Mouse (Mus musculus): ENCODE results near the gene Zdhhc6.

The Zdhhc6 gene

DNA sequence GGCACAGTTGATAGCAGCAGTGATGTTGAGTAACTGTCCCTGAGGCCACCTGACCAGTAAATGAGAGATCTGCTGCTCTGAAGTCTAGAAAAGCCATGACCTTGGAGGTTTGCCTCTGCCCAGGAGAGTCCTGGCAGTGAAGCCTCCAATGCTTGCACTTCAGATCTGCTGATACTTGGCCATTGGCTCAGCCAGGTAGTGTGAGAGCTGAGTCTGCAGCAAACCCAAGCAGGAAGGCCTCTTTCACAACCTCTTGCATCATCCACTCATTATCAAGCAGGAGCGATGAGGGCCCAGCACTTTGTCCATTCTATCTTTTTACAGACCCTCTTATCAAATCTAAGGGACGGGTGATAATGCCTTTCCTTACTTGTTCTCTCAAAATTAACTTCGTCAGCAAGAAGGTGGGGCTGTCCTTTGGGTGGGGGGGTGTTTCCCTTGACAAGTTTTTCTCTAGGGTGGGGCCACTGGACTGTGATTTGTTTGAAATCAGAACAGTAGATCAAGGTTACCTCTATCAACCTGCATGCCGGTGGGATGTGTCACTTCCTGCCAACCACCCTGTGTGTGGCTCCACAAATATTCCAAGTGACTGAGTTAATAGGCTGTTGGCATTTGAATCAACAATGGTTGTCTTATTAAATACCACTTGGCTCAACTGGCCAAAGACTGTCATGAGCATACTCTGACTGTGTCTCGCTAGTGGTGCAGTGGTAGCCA, 58.0 kb downstream of the Zdhhc6 start:
- no peak for DNase-seq (ENCODE audit: low spot score in 2 of 2)

- no peak for DNase-seq (ENCODE audit: low spot score in 2 of 2)
These were observed 59.7 kb downstream of the Zdhhc6 start for GRCm38 (mm10) chr19:55256156-55256555.

DNA sequence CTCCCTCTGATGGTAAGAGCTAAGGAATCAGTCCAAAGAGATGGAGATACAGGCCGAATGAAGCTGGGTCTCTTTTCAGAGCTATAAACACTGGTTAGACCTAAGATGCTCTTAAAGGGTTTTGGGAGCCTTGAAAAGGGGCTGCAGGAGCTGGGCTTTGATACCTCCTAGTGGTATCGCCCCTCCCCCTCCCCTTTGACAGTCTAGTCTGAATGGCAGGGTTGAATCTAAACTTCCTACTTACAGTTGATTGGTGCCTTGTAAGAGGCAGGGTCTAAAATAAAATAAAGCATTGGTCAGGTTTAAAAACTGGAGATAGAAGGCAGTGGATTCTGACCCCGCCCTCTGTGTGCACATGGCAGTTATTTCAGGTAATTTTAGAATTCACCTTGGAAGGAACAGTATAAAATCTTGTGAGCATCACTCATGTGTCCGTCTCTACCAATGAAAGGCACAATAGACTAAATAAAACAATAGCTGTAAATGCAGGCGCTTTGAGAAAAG, 61.3 kb downstream of the Zdhhc6 start:
- peak in 1 of 2 experiments; percentile 55 for DNase-seq (ENCODE audit: low spot score in 2 of 2)

DNA sequence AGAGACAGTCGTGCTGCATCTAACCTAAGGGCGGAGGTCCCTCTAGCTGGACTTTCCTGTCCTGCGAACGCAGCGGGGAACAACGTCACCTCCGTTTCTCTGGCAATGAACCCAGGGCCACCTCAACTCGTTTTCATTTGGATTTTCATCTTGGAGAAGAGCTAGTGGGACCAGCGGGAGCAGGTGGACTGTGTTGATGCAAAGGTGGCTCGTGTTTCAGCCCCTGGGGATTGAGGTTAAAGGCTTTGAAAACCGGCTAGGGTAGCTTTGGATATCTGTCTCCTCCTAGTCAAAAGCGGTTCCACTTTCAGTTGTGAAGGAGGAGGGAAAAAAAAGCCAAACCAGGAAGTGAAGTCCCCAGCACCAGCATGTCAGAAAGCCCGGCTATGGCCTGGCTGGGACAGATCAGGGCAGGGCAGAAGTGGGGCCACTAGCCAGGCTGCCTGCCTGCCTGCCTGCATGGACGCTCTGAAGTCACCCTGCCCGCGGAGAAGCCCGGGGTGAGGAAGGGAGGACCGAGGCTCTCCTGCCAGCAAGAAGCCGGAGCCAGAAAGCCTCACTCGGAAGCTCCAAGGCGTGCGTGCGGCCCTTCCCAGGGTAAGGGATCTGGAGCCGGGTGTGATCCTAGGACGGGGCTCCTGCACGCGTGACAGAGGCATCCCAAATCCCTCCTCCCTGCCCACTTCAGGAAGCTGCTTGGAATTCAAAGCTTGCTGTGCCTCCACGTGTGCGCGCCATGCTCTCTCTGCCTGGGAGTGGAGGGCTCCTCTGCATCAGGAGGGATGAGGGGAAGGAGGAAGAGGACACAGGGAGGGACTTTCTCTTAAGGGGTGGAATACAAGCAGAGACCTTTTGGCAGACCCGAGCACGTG, 62.0 kb downstream of the Zdhhc6 start:
- DNase-seq (ENCODE audit: low spot score in 2 of 2), result peak; percentile 59 to 82

DNA sequence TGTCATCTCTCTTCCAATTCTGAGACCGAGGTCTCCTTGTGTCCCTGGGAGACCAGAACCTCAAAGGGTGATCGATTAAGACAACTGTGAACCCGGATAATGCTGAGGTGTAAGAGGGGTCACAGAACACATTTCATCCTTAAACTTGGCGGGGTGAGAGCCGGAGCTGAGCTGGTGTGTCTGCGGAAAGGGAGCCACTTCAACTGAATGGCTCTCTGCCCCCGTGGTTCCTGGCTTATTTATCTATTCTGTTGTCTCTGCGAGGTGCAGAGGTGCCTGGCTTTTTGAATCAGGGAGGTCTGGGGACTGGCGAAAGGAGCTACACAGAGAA, 62.6 kb downstream of the Zdhhc6 start:
- DNase-seq (ENCODE audit: low spot score in 2 of 2), result no peak

GRCm38 (mm10) chr19:55251383-55252124, 64.3 kb downstream of the Zdhhc6 start, which contains the start of gene Acsl5:
Gene Acsl5 (plus strand): TSS chr19:55251938.
- no peak for DNase-seq (ENCODE audit: low spot score in 2 of 2)

GRCm38 (mm10) chr19:55250451-55250850, 65.4 kb downstream of the Zdhhc6 start:
- no peak for DNase-seq (ENCODE audit: low spot score in 2 of 2)

DNA sequence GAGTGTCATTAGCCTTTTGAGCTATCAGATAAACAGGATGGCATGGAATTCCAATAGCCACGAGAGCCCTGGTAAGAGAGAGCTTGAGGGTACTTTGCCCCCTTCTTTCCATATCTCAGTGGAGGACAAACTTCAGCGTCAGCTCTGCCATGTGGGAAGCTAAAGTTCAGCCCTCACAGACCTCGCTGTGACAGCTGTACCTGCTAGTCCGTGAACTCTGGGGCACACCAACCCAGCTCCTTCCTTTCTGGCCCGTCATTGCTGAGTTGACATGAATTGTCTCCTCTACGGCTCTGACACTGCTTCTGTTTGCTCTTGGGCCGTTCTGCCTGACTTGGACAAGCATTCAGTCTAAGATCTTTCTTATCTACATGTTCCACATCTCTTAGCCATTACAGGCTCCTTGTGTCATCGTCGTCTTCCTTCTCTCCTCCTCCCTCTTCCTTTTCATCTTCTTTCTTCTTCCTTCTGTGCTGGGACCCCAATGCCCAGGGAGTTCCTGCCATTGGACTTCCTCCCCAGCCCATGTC, 67.8 kb downstream of the Zdhhc6 start:
- no peak for DNase-seq (ENCODE audit: low spot score in 2 of 2)

GRCm38 (mm10) chr19:55247563-55247962, 68.3 kb downstream of the Zdhhc6 start:
- DNase-seq (ENCODE audit: low spot score in 2 of 2), result no peak

DNA sequence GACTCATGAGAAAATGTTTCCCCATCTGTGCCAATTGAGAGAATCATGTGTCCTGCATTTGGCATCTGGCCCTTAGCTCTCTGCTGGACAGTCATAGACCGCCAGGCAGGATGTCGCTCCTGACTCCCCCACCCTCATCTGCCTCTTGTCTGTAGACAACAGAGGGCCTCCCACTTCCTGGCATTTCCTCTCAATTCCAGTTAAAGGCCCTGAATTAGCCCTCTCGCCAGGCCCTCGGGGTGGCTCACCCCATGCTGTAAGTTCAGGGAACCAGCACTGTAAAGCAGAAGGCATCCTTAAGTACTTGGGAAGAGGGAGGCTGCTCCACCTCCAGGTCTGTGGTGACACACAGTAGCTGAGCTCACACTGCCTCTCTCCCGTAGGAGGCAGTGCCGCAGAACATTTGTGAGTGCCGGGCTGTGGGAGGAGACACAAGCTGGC, 71.0 kb downstream of the Zdhhc6 start:
- no peak for DNase-seq (ENCODE audit: low spot score in 2 of 2)

- DNase-seq (ENCODE audit: low spot score in 2 of 2), result no peak
These were observed 74.6 kb downstream of the Zdhhc6 start, which contains the start of gene Gucy2g for GRCm38 (mm10) chr19:55241186-55241645. Gene Gucy2g (minus strand): TSS chr19:55241236.

DNA sequence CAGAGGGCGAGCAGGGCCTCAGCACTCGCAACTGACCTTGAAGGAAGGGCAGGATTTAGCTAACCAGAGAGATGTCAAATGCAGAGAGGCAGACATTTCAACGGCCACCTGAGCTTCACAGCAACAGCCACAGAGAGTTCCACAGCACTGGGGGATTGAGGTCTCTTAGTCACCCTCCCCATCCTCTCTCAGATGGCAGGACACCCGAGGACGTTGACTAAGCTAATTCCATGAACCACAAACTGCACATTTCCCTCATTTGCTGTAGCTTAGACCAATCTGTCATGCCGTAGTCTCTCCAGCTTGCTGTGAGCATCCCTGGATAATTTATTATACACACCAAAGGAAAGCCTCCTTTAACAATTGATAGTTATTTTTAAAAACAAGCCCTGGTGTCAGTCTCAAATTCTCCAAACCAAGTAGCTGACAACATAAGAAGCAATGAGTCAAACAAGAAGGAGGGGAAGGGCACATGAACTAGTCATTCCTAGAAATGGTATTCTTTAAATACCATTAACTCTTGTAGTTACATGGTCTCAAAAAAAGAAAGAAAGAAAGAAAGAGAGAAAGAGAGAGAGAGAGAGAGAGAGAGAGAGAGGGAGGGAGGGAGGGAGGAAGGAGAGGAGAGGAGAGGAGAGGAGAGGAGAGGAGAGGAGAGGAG, 75.9 kb downstream of the Zdhhc6 start:
- no peak for DNase-seq (ENCODE audit: low spot score in 2 of 2)

DNA sequence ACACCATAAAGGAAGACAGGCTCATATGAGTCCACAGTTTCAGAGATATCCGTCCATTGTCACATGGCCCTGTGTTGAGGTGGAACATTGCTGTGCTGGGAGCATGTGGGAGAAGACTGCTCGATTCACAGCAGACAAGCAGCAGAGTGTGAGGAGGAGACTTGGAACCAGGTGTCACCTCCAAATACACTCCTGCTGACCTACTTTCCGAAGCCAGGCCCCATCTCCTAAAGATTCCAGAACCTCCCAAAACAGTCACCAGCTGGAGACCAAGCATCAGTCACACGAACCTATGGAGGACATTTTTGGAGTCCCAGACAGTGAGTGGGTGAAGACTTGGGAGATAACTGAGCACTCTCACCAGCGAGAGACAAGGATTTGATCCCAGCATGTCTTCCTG, 79.3 kb downstream of the Zdhhc6 start:
- DNase-seq (ENCODE audit: low spot score in 2 of 2), result no peak

- no peak for DNase-seq (ENCODE audit: low spot score in 2 of 2)
These were observed 79.8 kb downstream of the Zdhhc6 start for GRCm38 (mm10) chr19:55236026-55236425.

DNA sequence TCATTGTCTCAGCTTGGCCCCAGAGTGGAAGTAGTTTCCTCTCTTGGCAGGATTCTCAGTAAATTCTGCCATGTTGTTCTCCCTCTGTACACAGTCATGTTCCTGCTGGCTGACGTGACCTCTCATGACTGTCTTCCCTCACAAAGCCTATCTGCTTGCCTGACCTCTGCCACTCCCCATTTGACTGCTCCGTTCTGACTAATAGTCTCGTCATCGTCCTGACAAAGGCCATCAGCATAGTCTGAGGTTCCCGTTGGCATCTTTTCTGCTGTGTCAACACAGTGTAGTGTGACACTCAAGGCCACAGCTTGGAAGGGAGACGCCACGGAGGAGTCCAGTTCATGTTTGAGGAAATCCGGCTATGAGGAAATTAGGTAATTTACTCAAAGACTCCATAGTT, 83.7 kb downstream of the Zdhhc6 start:
- peak in 1 of 2 experiments; percentile 22 for DNase-seq (ENCODE audit: low spot score in 2 of 2)

DNA sequence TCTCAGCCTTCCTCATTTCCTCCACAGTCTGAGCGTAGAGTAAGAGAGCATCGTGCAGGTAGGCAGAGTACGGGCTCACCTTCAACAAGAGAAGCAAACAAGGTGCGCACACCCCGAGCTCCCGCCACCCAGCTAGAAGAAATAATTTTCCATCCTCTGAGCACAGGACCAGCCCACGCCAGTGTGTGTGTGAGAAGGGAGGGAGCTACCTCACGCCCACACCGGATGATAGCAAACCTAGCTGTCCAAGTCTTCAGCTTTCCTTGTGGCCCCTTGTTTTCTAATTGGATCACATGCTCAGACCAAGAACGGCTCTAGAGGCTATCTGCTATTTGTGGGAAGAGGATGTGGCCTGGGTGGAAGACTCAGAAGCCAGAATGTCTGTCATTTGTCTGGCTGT, 84.8 kb downstream of the Zdhhc6 start:
- no peak for DNase-seq (ENCODE audit: low spot score in 2 of 2)

DNA sequence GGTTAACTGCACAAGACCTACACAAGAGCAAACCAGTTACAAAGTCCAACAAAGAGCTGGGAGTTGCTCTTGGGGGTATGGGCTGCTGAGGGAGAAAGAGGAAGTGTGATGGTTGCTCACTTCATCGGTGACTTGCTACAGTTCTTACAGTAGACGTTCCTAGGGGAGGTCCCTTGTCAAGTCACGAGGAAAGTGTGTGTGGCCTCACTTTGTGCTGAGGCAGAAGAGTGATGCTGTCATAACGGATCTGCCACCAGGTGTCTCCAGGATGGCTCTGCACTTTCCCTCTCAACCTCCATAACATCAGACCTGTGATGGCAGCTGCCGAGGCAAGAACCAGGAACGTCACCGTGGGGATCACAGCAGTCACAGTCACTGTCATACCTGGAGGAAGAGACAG, 88.7 kb downstream of the Zdhhc6 start:
- no peak for DNase-seq (ENCODE audit: low spot score in 2 of 2)

DNA sequence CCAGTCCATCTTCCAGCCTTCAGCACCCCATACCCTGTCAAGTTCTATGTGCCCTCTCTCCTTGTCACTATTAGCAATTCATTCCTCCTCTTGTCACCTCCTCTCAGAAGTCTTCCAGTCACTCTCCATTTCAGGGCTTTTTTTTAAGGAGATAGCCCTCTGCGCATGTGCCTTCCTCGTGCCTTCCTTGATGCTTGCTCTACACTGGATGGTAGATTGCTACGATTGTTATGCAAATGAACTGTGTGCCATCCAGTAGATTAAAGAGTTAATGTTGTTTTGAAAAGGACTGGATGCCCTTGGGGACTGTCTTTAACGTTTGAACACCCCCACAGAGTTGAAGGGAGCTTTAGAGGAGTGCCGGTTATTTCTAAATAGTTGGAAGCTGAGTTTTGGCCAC, 89.2 kb downstream of the Zdhhc6 start:
- DNase-seq (ENCODE audit: low spot score in 2 of 2), result no peak

- DNase-seq (ENCODE audit: low spot score in 2 of 2), result no peak
These were observed 93.6 kb downstream of the Zdhhc6 start for GRCm38 (mm10) chr19:55222268-55222667.
